Mouse (Mus musculus): Measurements from ENCODE around the gene Gstm3. TPM values are rescaled to one million over a fixed set of nuclear protein-coding genes. Genes with fewer than 3 reads are reported as not detected.
"Not testable (repeated sequence)": the region's sequence is repeated elsewhere in the genome, so short reads cannot be mapped to it uniquely, and the experiment has no call there.

Gstm3 gene
- total RNA-seq (2015; ENCODE audit: low replicate concordance) (not detected in 2 replicates), total RNA-seq (2017; ENCODE audit: low replicate concordance) (not detected in 2 replicates)

DNA sequence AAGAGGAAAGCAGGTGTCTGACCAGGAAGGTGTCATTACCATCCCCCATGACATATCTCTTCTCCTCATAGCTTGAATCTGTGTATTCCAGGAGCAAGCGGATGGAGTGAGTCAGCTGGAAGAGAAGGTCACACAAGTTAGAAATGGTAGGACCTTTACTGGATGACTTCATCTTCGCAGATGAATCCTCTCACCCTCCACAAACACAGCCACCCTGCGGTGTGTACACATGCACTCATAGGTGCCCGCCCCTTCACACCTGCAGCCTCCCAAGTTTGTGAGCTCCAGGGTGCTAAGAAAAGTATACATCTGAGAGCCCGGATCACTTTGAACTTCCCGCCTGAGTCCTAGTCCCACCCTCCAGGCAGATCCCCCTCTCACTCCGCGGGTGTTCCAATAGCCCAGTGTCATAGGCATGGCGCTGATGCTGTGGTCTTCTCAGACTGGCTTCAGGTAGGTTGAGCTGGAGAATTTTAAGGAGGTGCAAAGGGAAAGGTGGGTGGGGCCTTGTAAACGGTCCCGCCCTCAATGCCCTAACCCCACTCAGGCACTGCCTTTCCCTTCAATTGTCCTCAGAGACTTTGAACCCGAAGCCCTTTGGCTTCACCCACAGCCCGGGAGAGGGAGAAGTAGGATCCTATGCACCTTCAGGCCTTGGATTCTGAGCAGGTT is at the start of gene Gstm3:
Gene Gstm3 (minus strand): TSS at position 560 of the 672 bp plus-strand sequence.
- no peak for ATAC-seq (replicated peaks; ENCODE audit: low FRiP score, poor library complexity, severe bottlenecking)

DNA sequence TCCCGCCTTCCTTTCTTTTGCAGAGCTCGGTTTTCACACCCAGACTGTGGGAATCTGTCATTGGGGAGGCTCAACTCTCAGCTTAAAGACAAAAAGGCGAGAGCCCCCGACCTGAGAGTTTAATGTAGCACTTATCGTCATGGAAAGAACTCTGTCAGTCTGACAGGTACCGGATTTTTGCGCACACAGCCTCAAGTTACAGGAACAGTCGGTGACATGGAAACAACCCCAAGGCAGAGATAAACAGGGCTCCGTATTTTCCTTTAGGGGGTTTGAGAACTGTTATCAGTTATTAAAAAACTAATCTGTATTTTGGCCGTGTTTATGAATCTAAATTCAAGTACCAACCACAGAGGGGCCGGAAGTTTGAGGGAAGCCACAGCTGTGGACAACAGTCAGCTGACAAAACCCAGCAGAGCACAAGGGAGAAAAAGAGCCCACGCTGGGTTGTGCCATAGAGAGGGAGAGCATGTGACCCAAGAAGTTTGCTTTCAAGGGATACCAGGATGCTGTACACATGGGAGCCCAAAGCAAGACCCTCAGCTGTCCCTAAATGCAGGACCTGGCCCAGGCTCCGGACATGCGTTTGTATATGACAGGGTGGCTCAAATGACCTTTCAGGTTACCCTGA is 49.2 kb upstream of the Gstm3 start:
- ATAC-seq (replicated peaks; ENCODE audit: low FRiP score, poor library complexity, severe bottlenecking): no peak

DNA sequence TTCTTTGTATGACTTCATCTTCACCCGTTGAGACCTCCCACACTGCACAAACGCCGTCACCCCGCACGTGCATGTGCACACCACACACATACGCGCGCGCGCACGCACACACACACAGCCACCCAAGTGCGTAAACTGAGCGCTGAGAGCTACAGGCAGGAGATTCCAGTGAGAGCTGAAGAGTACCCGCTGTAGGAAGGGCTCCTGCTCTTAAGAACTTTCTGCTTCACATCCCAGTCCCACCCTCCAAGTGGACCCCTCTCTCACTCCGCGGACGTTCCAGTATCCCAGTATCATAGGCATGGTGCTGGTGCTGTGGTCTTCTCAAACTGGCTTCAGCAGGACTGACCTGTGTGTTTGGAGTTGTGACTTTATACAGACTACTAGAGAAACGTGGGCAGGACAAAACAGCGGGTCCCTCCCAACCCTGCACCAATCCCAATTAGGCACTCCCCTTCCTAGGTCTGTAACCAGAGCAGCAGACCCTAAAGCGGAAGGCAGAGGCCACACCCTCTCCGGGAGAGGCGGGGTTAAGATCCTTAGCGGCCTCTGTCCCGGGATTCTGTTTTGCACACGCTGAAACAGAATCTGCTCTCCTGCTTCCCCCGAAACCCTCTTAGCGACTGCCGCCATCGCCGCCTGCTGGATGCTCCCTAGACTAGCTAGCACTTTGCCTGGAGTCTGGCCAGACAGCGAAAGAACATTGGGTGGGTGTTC is 48.5 kb upstream of the Gstm3 start, which contains the start of gene Gstm1:
Gene Gstm1 (minus strand): TSS at position 501 of the 717 bp plus-strand sequence.
- no peak for ATAC-seq (replicated peaks; ENCODE audit: low FRiP score, poor library complexity, severe bottlenecking)

DNA sequence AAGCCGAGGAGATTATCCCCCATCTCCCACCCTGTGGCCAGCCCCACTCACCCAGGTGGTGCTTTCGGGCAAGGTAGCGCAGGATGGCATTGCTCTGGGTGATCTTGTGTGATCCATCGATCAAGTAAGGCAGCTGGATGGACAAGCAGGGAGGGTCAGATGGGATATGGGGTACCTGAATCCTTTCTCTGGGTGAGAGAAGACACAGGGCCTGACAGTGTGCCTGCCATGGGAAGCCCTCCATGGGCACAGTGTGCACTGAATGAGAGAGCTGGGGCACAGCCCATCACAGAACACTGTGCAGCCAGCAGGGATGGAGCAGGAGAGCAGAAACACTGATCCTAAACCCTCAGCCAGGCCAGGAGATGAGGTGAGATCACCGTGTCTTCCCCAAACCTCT is 47.4 kb upstream of the Gstm3 start:
- ATAC-seq (replicated peaks; ENCODE audit: low FRiP score, poor library complexity, severe bottlenecking): not testable (repeated sequence)

DNA sequence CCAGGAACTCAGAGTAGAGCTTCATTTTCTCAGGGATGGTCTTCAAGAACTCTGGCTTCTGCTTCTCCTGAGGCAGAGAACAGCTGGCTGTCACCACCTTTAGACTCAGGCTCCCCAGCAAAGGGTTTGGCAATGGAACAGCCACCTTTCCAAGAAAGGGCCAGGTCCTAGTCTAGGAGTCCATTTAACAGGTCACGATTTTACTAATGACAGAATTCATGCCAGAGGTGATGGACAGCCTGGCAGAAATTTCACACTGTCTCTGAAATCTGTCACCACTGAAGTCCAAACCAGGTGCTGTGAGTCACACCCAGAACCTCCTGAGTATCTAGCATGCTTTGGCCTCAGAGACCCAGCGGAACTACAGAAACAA is 45.9 kb upstream of the Gstm3 start:
- no peak for ATAC-seq (replicated peaks; ENCODE audit: low FRiP score, poor library complexity, severe bottlenecking)

DNA sequence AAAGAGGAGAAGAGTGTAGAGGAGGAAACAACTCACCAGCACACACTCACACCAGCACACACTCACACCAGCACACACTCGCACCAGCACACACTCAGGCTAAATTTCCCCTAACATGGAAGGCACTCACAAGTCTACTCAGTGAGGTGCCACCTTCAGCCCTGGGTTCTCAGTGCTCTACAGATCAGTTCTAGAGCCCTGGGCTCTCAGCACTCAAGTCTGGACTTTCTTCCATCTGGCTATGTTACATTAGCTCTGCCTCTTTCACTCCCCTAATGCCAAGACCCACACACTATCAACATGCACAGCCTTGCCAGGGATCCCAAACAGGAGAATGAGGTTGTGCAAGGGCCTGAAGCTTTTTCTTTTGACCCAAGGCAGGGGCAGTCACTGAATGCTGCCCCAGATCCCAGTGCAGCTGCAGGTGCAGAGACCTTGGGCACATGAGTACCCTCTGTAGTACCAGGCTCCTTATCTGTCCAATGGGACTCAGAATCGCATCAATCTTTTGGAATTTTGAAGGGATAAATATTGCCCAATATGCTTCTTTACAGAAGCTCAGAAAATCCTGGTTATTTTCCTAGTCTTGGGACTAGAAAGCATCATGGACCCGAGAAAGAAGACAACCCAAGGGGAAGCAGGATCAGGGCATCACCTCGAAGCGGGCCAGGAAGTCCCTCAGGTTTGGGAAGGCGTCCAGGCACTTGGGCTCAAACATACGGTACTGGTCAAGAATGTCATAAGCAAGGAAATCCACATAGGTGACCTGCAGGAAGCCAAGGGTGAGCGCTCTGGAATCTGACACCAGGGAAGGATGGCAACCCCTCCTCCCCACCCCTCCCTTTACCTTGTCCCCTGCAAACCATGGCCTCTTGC is 45.3 kb upstream of the Gstm3 start:
- no peak for ATAC-seq (replicated peaks; ENCODE audit: low FRiP score, poor library complexity, severe bottlenecking)

DNA sequence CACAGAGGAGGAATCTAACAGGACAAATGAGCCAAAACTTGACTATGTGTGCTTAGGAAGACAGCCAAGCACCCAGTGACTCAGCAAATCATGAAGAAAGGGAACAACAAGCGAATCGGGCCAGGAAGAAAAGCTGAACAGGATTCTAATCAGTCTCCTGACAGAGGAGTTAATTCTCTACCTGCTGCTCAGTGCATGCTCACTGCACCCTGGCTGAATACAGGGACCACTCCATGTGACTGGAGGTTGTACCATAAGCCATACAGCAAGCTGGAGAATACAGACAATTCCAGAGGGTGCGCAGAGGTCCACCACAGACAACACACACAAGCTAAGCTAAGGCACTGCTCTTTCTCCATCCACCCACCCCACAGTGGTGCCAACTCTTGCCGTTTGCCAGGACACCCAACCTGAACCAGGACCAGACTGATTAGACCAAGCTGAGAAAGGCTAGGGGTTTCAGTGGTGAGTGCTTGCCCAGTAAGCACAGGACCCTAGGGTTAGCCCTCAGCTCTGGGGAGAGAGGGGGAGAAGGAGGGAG is 44.3 kb upstream of the Gstm3 start:
- ATAC-seq (replicated peaks; ENCODE audit: low FRiP score, poor library complexity, severe bottlenecking): no peak

DNA sequence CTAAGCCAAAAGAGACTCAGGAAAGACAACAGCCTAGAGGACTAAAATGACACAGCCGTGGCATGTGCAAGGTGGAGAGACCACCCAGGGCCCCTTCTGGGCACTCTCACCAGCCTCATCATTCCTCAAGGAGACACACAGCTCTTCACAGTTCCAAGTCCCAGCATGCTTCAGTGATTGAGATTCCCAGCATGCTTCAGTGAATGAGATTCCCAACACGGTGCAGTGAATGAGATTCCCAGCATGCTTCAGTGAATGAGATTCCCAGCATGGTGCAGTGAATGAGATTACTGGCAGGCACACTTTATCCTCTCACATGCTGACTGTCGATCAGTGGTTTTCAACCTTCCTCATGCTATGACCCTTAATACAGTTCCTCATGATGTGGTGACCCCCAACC is 42.5 kb upstream of the Gstm3 start:
- no peak for ATAC-seq (replicated peaks; ENCODE audit: low FRiP score, poor library complexity, severe bottlenecking)

DNA sequence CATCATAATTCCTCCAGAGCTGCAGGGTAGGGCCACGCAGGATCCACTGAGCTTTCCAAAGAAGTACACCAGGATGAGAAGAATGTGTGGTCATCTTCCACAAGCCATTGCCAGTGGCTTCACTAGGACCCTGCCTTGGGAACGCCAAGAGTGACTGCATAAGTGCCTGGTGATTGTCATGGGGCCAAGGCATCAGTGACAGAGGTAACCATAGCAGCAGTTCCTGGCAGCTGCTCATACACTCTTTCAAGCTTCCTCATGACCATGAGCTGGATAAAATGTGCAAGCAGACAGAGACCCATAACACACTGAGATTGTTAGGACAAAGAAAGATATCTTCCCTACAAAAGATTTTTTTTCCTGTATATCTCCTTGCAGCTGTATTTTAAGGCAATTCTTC is 41.2 kb upstream of the Gstm3 start:
- no peak for ATAC-seq (replicated peaks; ENCODE audit: low FRiP score, poor library complexity, severe bottlenecking)

DNA sequence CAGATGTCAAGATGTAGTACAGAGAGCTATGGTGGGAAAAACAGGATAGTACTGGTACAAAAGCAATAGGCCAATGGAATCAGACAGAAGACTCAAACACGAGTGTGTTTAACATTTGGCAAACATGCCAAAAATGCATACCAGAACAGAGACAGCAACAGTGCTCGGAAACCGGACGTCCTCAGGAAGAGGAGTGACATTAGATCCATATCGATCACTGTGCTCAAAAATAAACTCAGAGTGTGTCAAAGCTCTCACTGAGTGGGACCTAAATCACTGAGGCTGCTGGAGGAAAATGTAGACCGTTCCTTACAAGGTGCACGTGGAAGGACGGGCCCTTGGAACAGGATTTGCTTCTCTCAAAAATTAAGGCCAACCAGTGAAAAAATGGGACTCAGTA is 32.9 kb upstream of the Gstm3 start:
- no peak for ATAC-seq (replicated peaks; ENCODE audit: low FRiP score, poor library complexity, severe bottlenecking)

DNA sequence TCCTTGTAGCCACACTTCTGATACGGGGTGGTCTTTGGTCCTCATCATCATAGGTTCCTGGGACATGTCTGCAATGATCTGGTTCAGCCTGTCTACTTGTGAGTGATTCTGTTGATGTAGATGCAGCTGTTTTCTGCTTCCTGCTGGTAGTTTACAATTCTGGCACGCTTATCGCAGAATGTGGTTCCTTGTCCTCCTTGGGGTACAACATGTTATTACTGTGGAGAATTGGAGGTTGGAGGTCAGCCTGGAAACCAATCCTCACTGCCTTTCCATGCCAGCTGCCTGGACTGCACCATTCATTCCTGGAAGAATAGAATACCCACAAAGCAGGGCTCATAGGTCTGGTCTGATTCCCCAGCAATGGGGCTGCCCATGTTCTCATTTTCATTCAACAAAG is 30.4 kb upstream of the Gstm3 start:
- ATAC-seq (replicated peaks; ENCODE audit: low FRiP score, poor library complexity, severe bottlenecking): no peak

DNA sequence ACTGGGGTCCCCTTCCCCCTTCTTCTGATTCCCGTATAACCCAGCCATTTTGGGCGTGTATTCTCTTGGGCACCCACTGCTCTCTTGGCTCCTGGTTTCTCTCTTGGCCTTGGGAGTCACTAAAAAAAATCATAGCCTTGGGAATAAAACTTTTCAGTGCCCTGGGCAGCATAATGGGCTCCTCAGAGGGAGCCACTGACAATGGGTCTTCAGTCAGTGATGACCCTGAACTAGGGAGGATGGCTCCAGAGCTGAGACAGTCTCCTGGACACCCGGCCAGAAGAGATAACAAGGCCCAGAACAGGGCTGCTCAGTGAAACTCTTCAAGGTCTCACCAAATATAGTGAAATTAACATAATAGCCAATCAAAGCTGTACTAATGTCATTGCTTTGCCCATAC is 29.5 kb upstream of the Gstm3 start:
- ATAC-seq (replicated peaks; ENCODE audit: low FRiP score, poor library complexity, severe bottlenecking): no peak

DNA sequence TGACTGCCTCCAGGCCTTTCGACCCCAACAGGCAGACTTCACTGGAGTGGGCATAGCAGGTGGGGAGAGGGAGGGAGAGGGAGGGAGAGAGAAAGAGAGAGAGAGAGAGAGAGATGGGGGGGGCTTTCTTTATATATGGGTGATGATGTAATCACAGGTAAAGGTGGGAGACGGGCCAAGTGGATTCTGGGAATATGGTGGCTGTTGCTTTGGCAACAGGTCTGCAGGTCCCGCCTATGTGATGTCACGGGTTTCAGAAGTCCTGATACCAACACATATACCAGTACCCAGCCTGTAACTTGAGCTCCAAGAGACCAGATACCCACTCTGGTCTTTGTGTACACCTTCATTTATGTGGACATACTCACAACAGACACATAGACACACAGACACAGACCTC is 27.5 kb upstream of the Gstm3 start:
- ATAC-seq (replicated peaks; ENCODE audit: low FRiP score, poor library complexity, severe bottlenecking): no peak

DNA sequence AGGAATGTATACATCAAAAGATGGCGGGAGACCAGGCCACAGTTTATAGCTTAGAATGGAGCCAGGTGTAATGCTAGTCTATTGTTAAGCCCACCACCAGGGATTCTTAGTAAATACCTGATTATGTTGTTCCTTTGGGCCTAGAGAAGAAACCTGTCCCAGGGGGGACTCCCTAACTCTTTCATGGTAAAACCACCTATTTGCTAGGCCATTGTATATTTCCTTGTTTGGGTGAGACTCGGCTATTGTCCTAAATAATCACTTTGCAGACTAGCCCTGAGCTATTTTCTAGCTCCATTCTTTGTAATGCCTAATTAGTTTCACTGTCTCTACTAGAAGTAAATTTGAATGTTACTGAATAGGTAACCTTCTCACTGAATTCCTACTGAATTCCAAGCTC is 26.9 kb upstream of the Gstm3 start:
- not testable (repeated sequence) for ATAC-seq (replicated peaks; ENCODE audit: low FRiP score, poor library complexity, severe bottlenecking)

DNA sequence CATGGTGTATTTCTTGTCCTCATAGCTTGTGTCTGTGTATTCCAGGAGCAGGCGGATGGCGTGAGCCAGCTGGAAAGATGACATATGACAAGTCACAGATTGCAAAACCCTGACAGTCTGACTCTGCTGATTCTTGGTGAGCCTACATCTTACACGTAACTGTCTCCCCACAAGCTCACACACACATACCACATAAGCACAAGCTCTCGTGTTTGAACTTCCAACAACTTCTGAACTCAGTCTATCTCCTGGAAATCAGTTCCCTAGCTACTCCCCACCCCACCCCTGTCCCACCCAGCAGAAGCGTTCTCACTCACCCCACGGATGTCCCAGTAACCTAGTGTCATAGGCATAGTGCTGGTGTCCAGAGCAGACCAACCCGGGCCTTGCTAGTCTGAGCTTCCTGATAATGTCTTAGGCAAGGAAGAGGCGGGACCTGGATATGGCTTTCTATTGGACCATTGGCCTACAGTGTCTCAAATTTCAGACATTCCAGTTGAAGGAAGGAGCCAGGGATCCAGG is 17.0 kb upstream of the Gstm3 start, which contains the start of gene Gstm2:
Gene Gstm2 (minus strand): TSS at position 413 of the 522 bp plus-strand sequence.
- ATAC-seq (replicated peaks; ENCODE audit: low FRiP score, poor library complexity, severe bottlenecking): no peak

DNA sequence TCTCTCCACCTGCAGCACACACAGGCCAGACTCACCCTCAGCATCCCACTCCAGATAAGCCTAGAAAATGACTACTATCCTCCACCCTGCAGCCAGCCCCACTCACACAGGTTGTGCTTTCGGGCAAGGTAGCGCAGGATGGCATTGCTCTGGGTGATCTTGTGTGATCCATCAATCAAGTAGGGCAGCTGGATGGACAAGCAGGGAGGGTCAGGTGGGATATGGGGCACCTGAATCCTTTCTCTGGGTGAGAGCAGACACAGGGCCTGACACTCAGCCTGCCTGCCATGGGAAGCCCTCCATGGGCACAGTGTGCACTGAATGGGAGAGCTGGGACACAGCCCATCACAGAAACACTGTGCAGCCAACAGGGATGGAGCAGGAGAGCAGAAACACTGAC is 16.1 kb upstream of the Gstm3 start:
- not testable (repeated sequence) for ATAC-seq (replicated peaks; ENCODE audit: low FRiP score, poor library complexity, severe bottlenecking)

DNA sequence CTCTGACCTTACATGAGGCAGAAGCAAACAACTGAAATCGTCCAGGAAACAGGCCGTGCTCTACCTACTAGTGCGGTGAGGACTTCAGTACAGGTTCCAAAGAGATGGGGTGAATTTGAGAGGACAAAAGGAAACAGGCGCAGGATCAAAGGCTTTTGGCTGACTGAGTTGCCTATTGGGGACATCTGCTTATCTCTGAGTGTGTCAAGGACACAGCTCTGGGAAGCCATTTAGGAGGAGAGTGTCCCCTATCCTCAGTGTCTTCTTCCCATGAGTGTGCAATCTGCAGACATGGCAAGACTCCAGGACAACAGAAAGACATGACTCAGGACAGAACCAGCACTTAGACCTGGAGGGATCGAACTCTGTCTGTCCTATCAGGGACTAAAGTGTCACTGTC is 15.4 kb upstream of the Gstm3 start:
- ATAC-seq (replicated peaks; ENCODE audit: low FRiP score, poor library complexity, severe bottlenecking): no peak

DNA sequence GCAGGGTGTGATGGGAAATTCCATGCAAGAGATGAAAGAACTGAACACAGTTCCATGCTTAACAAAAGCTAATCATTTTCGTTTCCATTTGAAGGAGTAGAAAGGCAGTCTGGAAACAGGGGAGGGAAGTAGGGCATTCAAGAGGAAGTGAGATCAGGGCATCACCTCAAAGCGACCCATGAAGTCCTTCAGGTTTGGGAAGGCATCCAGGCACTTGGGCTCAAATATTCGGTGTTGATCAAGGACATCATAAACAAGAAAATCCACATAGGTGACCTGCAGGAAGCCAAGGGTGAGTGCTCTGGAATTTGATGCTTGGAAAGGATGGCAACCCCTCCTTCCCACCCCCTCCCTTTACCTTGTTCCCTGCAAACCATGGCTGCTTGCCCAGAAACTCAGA is 14.7 kb upstream of the Gstm3 start:
- no peak for ATAC-seq (replicated peaks; ENCODE audit: low FRiP score, poor library complexity, severe bottlenecking)

DNA sequence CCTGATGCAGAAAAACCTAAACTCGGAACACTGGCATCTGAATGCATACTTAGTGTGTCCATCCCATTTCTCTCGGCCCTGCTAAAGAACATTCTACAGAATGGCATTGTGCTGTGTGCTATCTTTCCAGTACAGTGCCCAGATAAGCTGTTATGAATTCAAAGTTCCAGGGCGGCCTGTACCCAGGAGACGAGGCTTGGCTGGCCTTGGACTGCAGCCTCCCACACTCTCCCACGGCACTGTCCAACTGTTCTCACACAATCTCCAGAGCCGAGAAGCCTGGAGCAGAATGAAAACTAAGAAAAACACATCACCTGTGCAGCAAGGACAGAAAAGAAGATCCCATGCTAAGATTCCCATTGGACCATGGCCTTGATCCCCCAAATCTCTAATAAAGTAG is 13.6 kb upstream of the Gstm3 start:
- no peak for ATAC-seq (replicated peaks; ENCODE audit: low FRiP score, poor library complexity, severe bottlenecking)

DNA sequence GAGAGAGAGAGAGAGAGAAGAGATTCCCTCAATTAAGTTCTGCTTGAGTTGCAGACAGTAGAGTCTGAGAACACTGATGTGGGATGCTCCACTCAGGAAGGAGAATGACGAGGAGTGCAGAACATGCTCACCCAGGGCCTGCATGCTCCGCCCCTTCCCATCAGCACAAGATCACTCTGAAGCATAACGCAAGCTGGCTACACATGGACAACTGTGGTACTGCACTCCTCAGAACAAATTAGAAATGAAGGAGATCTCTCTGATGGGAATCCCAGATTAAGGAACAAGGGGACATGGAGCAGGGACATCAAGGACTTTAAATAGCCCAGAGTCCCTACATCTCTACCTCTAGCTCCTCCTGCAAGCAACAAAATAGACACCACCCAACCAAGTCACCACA is 12.2 kb upstream of the Gstm3 start:
- ATAC-seq (replicated peaks; ENCODE audit: low FRiP score, poor library complexity, severe bottlenecking): no peak

Data from erythroblast, adult 5-6 weeks (primary cell).